Mouse (Mus musculus) forebrain, embryonic 14.5 days (tissue): Measurements from ENCODE around the gene Notch3. TPM values are rescaled to one million over a fixed set of nuclear protein-coding genes. Genes with fewer than 3 reads are reported as not detected.
"Not testable (repeated sequence)": the region's sequence is repeated elsewhere in the genome, so short reads cannot be mapped to it uniquely, and the experiment has no call there.

Source experiments
- ATAC-seq: fragments of 200-750 bp; cut with Nextera tagmentation; 2 replicates; pipeline ENCODE4 v1.8.0; 2017; ENCODE audit warnings: mild to moderate bottlenecking, moderate library complexity
- DNase-seq: peaks from one replicate; pipeline ENCODE4 v3.0.0-alpha.2; 2015; ENCODE audit warnings: low spot score
- H3K27ac ChIP-seq: fragments of 300-500 bp; sonication (generic); 2 replicates; pipeline ENCODE4 v1.5.1; 2014; ENCODE audit warnings: low read depth, mild to moderate bottlenecking, control low read depth, low read length, moderate library complexity
- H3K27me3 ChIP-seq: fragments of 300-500 bp; sonication (generic); replicated peaks from 2 replicates; pipeline ENCODE4 v1.6.1; 2014; ENCODE audit warnings: low read length, control low read depth, mixed read lengths; ENCODE audit not compliant: control insufficient read depth, insufficient read depth
- H3K36me3 ChIP-seq: fragments of 300-500 bp; sonication (generic); 2 replicates; pipeline ENCODE4 v1.6.1; 2014; ENCODE audit warnings: low read length, control low read depth; ENCODE audit not compliant: control insufficient read depth, insufficient read depth
- H3K4me1 ChIP-seq: fragments of 300-500 bp; sonication (generic); 2 replicates; pipeline ENCODE4 v1.6.1; 2014; ENCODE audit warnings: antibody characterized with exemption, low read length, control low read depth; ENCODE audit not compliant: control insufficient read depth, insufficient read depth
- H3K4me2 ChIP-seq: fragments of 300-500 bp; sonication (generic); 2 replicates; pipeline ENCODE4 v1.6.1; 2014; ENCODE audit warnings: mild to moderate bottlenecking, control low read depth, low read length
- H3K4me3 ChIP-seq: fragments of 300-500 bp; sonication (generic); 2 replicates; pipeline ENCODE4 v1.5.1; 2014; ENCODE audit warnings: low read depth, low read length, control low read depth
- H3K9ac ChIP-seq: fragments of 300-500 bp; sonication (generic); 2 replicates; pipeline ENCODE4 v1.6.1; 2014; ENCODE audit warnings: mild to moderate bottlenecking, low read length, control low read depth, moderate library complexity
- H3K9me3 ChIP-seq: fragments of 300-500 bp; sonication (generic); replicated peaks from 2 replicates; pipeline ENCODE4 v1.6.1; 2016; ENCODE audit warnings: low read length, control low read depth, mixed read lengths; ENCODE audit not compliant: control insufficient read depth
- WGBS: fragments of 180-500 bp; shearing (Covaris S2); extraction: QIAGEN DNeasy Blood & Tissue Kit; methylation state at CpG from one replicate; pipeline ENCODE4 v1.1.7; 2014; 5-methylcytosine and 5-hydroxymethylcytosine counted together
- polyA plus RNA-seq: library from polyadenylated mRNA; unstranded; fragments of >200 nt; fragmentation: Nextera tagmentation; extraction: Ambion mirVana; gene quantifications from 2 replicates; pipeline ENCODE4 v1.2.1, GENCODE M21; 2014

Gene Notch3
- polyA plus RNA-seq, 1 experiment from 2014 or later: 6.0 TPM

GRCm38 (mm10) chr17:32110980-32111780 lies 55.5 kb downstream of the Notch3 start:
- 69% methylated on average over 10 of the region's 10 CpGs for WGBS
- DNase-seq (no peak), ATAC-seq (no peak)
- Histone ChIP-seq H3K9me3 (no peaks in the 10 kb centered on the region), H3K4me2 (no peak overlapping the region), H3K36me3 (no peaks in the 10 kb centered on the region), H3K9ac (no peak overlapping the region), H3K27me3 (peaks cover 3% of the 10 kb centered on the region; the same call in 1 of the 2 replicates), H3K4me3 (no peak overlapping the region), H3K27ac (no peak overlapping the region), H3K4me1 (no peaks in the 10 kb centered on the region; the same call in 1 of the 2 replicates)

GRCm38 (mm10) chr17:32110424-32110823 lies 56.2 kb downstream of the Notch3 start:
- Histone ChIP-seq H3K4me3 (no peak overlapping the region), H3K4me1 (no peaks in the 10 kb centered on the region; the same call in 1 of the 2 replicates), H3K36me3 (no peaks in the 10 kb centered on the region), H3K9ac (no peak overlapping the region), H3K27ac (no peak overlapping the region), H3K4me2 (no peak overlapping the region), H3K27me3 (peaks cover 3% of the 10 kb centered on the region; the same call in 1 of the 2 replicates), H3K9me3 (no peaks in the 10 kb centered on the region)
- DNase-seq (no peak), ATAC-seq (no peak)
- 56% methylated on average over 2 of the region's 2 CpGs for WGBS

GRCm38 (mm10) chr17:32109201-32109940 lies 57.3 kb downstream of the Notch3 start:
- Histone ChIP-seq H3K27me3 (peaks cover 3% of the 10 kb centered on the region; the same call in 1 of the 2 replicates), H3K4me2 (no peak overlapping the region), H3K9ac (no peak overlapping the region), H3K27ac (no peak overlapping the region), H3K36me3 (no peaks in the 10 kb centered on the region), H3K4me1 (no peaks in the 10 kb centered on the region; the same call in 1 of the 2 replicates), H3K9me3 (no peaks in the 10 kb centered on the region), H3K4me3 (no peak overlapping the region)
- DNase-seq: no peak
- ATAC-seq: no peak
- 68% methylated on average over 6 of the region's 6 CpGs for WGBS

GRCm38 (mm10) chr17:32108320-32109011 lies 58.2 kb downstream of the Notch3 start:
- not testable (repeated sequence) for H3K27me3 ChIP-seq, H3K4me2 ChIP-seq, H3K9ac ChIP-seq, H3K27ac ChIP-seq, DNase-seq, H3K4me1 ChIP-seq, H3K36me3 ChIP-seq, H3K9me3 ChIP-seq, ATAC-seq, H3K4me3 ChIP-seq
- 78% methylated on average over 5 of the region's 5 CpGs for WGBS

- no peaks in the 10 kb centered on the region for H3K4me1 ChIP-seq
- WGBS: 61% methylated on average over 5 of the region's 5 CpGs
- no peak overlapping the region for H3K9ac ChIP-seq
- H3K27ac ChIP-seq: no peak overlapping the region
- peaks cover under 1% of the 10 kb centered on the region; the same call in 1 of the 2 replicates for H3K27me3 ChIP-seq
- no peak for ATAC-seq
- no peak overlapping the region for H3K4me3 ChIP-seq
- H3K9me3 ChIP-seq: no peaks in the 10 kb centered on the region
- no peak for DNase-seq
- H3K36me3 ChIP-seq: no peaks in the 10 kb centered on the region
- no peak overlapping the region for H3K4me2 ChIP-seq
Observed at GRCm38 (mm10) chr17:32107877-32108276, 58.8 kb downstream of the Notch3 start.

DNA sequence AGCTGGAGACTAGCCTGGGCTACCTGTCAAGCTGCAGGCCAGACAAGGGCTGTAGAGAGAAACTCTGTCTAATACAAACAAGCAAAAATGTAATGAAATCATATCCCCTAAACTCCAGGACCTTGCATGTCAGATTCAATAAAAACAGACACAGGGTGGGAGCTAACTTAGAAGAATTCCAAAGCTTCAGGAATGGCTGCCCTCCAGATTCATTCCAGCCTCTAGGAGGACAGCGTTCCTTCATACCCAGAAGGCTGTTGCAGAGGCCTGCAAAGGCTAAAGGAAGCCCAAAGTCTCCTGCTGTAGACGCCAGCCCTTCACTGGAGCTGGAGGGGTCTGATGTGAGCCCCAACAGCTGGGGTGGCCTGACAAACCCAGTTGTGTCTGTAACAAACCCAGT lies 60.3 kb downstream of the Notch3 start:
- Histone ChIP-seq H3K4me3 (no peak overlapping the region), H3K27ac (no peak overlapping the region), H3K9ac (no peak overlapping the region), H3K36me3 (no peaks in the 10 kb centered on the region), H3K4me1 (no peaks in the 10 kb centered on the region), H3K27me3 (no peaks in the 10 kb centered on the region), H3K4me2 (no peak overlapping the region), H3K9me3 (no peaks in the 10 kb centered on the region)
- no peak for ATAC-seq
- 82% methylated on average over 2 of the region's 2 CpGs for WGBS
- DNase-seq: no peak

DNA sequence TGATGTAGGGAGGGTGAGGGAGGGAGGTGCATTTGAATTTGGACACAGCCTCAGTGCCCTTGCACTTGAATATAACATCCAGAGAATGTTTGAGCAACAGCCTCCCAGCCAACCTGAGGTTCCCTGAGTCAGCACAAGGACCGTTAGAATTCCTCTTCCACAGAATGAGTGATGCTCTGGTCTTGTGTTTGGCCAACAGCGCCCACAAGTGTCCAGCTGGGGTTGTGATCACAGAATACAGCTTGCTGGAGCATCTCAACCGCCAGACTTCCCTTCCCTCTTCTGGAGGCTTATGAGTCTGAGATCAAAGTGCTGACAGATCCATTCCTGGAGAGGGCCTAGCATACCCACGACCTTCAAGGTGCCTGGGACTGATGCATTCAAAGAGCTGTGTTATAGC lies 63.6 kb downstream of the Notch3 start:
- Histone ChIP-seq H3K27me3 (0 out of 2 replicates have a peak, but pooled peaks cover 4% of the 10 kb centered on the region), H3K9ac (no peak overlapping the region), H3K4me2 (no peak overlapping the region), H3K4me1 (0 out of 2 replicates have a peak, but pooled peaks cover 4% of the 10 kb centered on the region), H3K27ac (no peak overlapping the region), H3K4me3 (no peak overlapping the region), H3K36me3 (no peaks in the 10 kb centered on the region), H3K9me3 (no peaks in the 10 kb centered on the region)
- 17% methylated on average over 4 of the region's 4 CpGs for WGBS
- DNase-seq (no peak), ATAC-seq (no peak)

- 2% methylated on average over 44 of the region's 44 CpGs for WGBS
- H3K27ac ChIP-seq: no peak overlapping the region
- H3K4me1 ChIP-seq: 0 out of 2 replicates have a peak, but pooled peaks cover 4% of the 10 kb centered on the region
- ATAC-seq: peak; percentile 72
- H3K9ac ChIP-seq: peak overlapping the region; percentile 63
- no peaks in the 10 kb centered on the region for H3K9me3 ChIP-seq
- H3K4me2 ChIP-seq: peak overlapping the region; percentile 86
- no peaks in the 10 kb centered on the region for H3K36me3 ChIP-seq
- peak overlapping the region; percentile 44 for H3K4me3 ChIP-seq
- peak; percentile 71 for DNase-seq
- 0 out of 2 replicates have a peak, but pooled peaks cover 4% of the 10 kb centered on the region for H3K27me3 ChIP-seq
Observed at GRCm38 (mm10) chr17:32099943-32100586, 66.6 kb downstream of the Notch3 start.
